In genomic region chr2:114291387-114291786, GRCm38 (mm10) we compare ENCODE assay signal across 25 mouse cellular contexts.
"Had no signal": no experiment of that assay in that cellular context is flagged by ENCODE, and none has a peak within 500 bp of the region (broad histone marks: within the 10 kb centered on the region; RNA-seq: fewer than 3 reads in every experiment).

No protein-coding gene starts in this region.

- ATAC-seq: forebrain, embryonic 16.5 days; hindbrain, postnatal 0 days; intestine, embryonic 16.5 days had no signal

- H3K36me3 ChIP-seq: heart, embryonic 13.5 days; heart, embryonic 15.5 days; hindbrain, embryonic 13.5 days; hindbrain, embryonic 15.5 days; kidney, embryonic 15.5 days; limb, embryonic 13.5 days had no signal

- H3K9me3 ChIP-seq: heart, embryonic 13.5 days; heart, embryonic 15.5 days; hindbrain, embryonic 13.5 days; hindbrain, embryonic 15.5 days; kidney, embryonic 15.5 days; limb, embryonic 13.5 days had no signal

- H3K4me2 ChIP-seq: heart, embryonic 11.5 days; heart, embryonic 13.5 days; heart, embryonic 15.5 days; hindbrain, embryonic 13.5 days; hindbrain, embryonic 15.5 days; kidney, embryonic 15.5 days; limb, embryonic 13.5 days had no signal

- H3K9ac ChIP-seq: heart, embryonic 13.5 days; heart, embryonic 15.5 days; hindbrain, embryonic 13.5 days; hindbrain, embryonic 15.5 days; kidney, embryonic 15.5 days; limb, embryonic 13.5 days had no signal

- DNase-seq: gastrocnemius, adult 2 months; gastrocnemius, postnatal 10 days; gastrocnemius, postnatal 25 days; heart, adult 2 months; heart, postnatal 14 days; heart, postnatal 36 days; kidney, adult 11 months; kidney, adult 2 months; kidney, adult 9 months; kidney, postnatal 14 days; kidney, postnatal 36 days; layer of hippocampus, adult 9-11 months; layer of hippocampus, postnatal 36 days; left cerebral cortex, postnatal 4 days had no signal

- H3K27ac ChIP-seq: gastrocnemius, adult 2 months; heart, adult 2 months; heart, embryonic 13.5 days; heart, embryonic 15.5 days; hindbrain, embryonic 13.5 days; hindbrain, embryonic 15.5 days; hindbrain, postnatal 0 days; kidney, embryonic 15.5 days; kidney, postnatal 0 days; limb, embryonic 13.5 days had no signal

- H3K27me3 ChIP-seq: heart, embryonic 13.5 days; heart, embryonic 15.5 days; hindbrain, embryonic 13.5 days; hindbrain, embryonic 15.5 days; kidney, embryonic 15.5 days; limb, embryonic 13.5 days had no signal

- H3K4me1 ChIP-seq: heart, embryonic 15.5 days; hindbrain, embryonic 13.5 days; hindbrain, embryonic 15.5 days; kidney, embryonic 15.5 days; limb, embryonic 13.5 days had no signal

- H3K4me3 ChIP-seq: gastrocnemius, adult 2 months; heart, adult 2 months; heart, embryonic 13.5 days; heart, embryonic 15.5 days; hindbrain, embryonic 13.5 days; hindbrain, embryonic 15.5 days; kidney, embryonic 15.5 days; limb, embryonic 13.5 days had no signal
